Mouse (Mus musculus) hindbrain, embryonic 16.5 days (tissue): Measurements from ENCODE around the gene Cdk17. TPM values are rescaled to one million over a fixed set of nuclear protein-coding genes. Genes with fewer than 3 reads are reported as not detected.
"Not testable (repeated sequence)": the region's sequence is repeated elsewhere in the genome, so short reads cannot be mapped to it uniquely, and the experiment has no call there.

Experiments used
- ATAC-seq: fragments of 200-750 bp; cut with Nextera tagmentation; 2 replicates; pipeline ENCODE4 v1.8.0; 2017; ENCODE audit warnings: moderate TSS enrichment, moderate library complexity
- H3K27ac ChIP-seq: fragments of 300-500 bp; sonication (generic); 2 replicates; pipeline ENCODE4 v1.5.1; 2014; ENCODE audit warnings: low read depth, mild to moderate bottlenecking, control low read depth, low read length, moderate library complexity
- H3K27me3 ChIP-seq: fragments of 300-500 bp; sonication (generic); replicated peaks from 2 replicates; pipeline ENCODE4 v1.6.1; 2014; ENCODE audit warnings: low read length; ENCODE audit not compliant: control insufficient read depth, insufficient read depth
- H3K36me3 ChIP-seq: fragments of 300-500 bp; sonication (generic); 2 replicates; pipeline ENCODE4 v1.6.1; 2014; ENCODE audit warnings: mild to moderate bottlenecking, low read length, moderate library complexity, mixed read lengths; ENCODE audit not compliant: control insufficient read depth, insufficient read depth
- H3K4me1 ChIP-seq: fragments of 300-500 bp; sonication (generic); 2 replicates; pipeline ENCODE4 v1.6.1; 2014; ENCODE audit warnings: low read depth, low read length; ENCODE audit not compliant: control insufficient read depth, insufficient read depth
- H3K4me2 ChIP-seq: fragments of 300-500 bp; sonication (generic); 2 replicates; pipeline ENCODE4 v1.6.1; 2014; ENCODE audit warnings: mild to moderate bottlenecking, low read length, control low read depth, moderate library complexity
- H3K4me3 ChIP-seq: fragments of 300-500 bp; sonication (generic); 2 replicates; pipeline ENCODE4 v1.5.1; 2014; ENCODE audit warnings: mild to moderate bottlenecking, low read length, control low read depth, moderate library complexity
- H3K9ac ChIP-seq: fragments of 300-500 bp; sonication (generic); 2 replicates; pipeline ENCODE4 v1.6.1; 2014; ENCODE audit warnings: low read depth, mild to moderate bottlenecking, control low read depth, low read length, moderate library complexity
- H3K9me3 ChIP-seq: fragments of 300-500 bp; sonication (generic); 2 replicates; pipeline ENCODE4 v1.6.1; 2014; ENCODE audit warnings: mild to moderate bottlenecking, low read length, moderate library complexity; ENCODE audit not compliant: control insufficient read depth
- WGBS: fragments of 180-500 bp; shearing (Covaris S2); extraction: QIAGEN DNeasy Blood & Tissue Kit; methylation state at CpG from one replicate; pipeline ENCODE4 v1.1.7; 2014; 5-methylcytosine and 5-hydroxymethylcytosine counted together
- polyA plus RNA-seq: library from polyadenylated mRNA; unstranded; fragments of >200 nt; fragmentation: Nextera tagmentation; extraction: Ambion mirVana; gene quantifications from 2 replicates; pipeline ENCODE4 v1.2.1, GENCODE M21; 2015

Gene Cdk17
- polyA plus RNA-seq, 1 experiment from 2014 or later, result 31.6 TPM

GRCm38 (mm10) chr10:93147691-93148090 is 13.0 kb upstream of the Cdk17 start:
- Histone ChIP-seq H3K4me3 (no peak overlapping the region), H3K9me3 (no peaks in the 10 kb centered on the region), H3K4me2 (no peak overlapping the region), H3K27me3 (no peaks in the 10 kb centered on the region), H3K36me3 (no peaks in the 10 kb centered on the region), H3K9ac (no peak overlapping the region), H3K4me1 (no peaks in the 10 kb centered on the region; the same call in 1 of the 2 replicates), H3K27ac (no peak overlapping the region)
- 93% methylated on average over 6 of the region's 6 CpGs for WGBS
- ATAC-seq, result no peak

GRCm38 (mm10) chr10:93149597-93149996 is 11.1 kb upstream of the Cdk17 start:
- H3K27me3 ChIP-seq, result no peaks in the 10 kb centered on the region
- no peak overlapping the region for H3K4me3 ChIP-seq
- no peak overlapping the region for H3K4me2 ChIP-seq
- no peak for ATAC-seq
- no peak overlapping the region for H3K9ac ChIP-seq
- H3K36me3 ChIP-seq, result no peaks in the 10 kb centered on the region
- 71% methylated on average over 1 of the region's 2 CpGs for WGBS
- H3K27ac ChIP-seq, result no peak overlapping the region
- H3K9me3 ChIP-seq, result no peaks in the 10 kb centered on the region
- no peaks in the 10 kb centered on the region for H3K4me1 ChIP-seq

- H3K4me1 ChIP-seq, result no peaks in the 10 kb centered on the region
- H3K36me3 ChIP-seq, result no peaks in the 10 kb centered on the region
- no peaks in the 10 kb centered on the region for H3K9me3 ChIP-seq
- H3K9ac ChIP-seq, result no peak overlapping the region
- ATAC-seq, result no peak
- no peaks in the 10 kb centered on the region for H3K27me3 ChIP-seq
- H3K4me2 ChIP-seq, result no peak overlapping the region
- H3K27ac ChIP-seq, result no peak overlapping the region
- 80% methylated on average over 6 of the region's 6 CpGs for WGBS
- no peak overlapping the region for H3K4me3 ChIP-seq
Observed at GRCm38 (mm10) chr10:93151775-93152174, 8.9 kb upstream of the Cdk17 start.

GRCm38 (mm10) chr10:93152698-93153097 is 8.0 kb upstream of the Cdk17 start:
- H3K9ac ChIP-seq, result no peak overlapping the region
- no peaks in the 10 kb centered on the region for H3K4me1 ChIP-seq
- H3K4me3 ChIP-seq, result no peak overlapping the region
- H3K9me3 ChIP-seq, result no peaks in the 10 kb centered on the region
- H3K27ac ChIP-seq, result no peak overlapping the region
- ATAC-seq, result no peak
- H3K27me3 ChIP-seq, result no peaks in the 10 kb centered on the region
- WGBS, result 91% methylated on average over 5 of the region's 5 CpGs
- H3K4me2 ChIP-seq, result no peak overlapping the region
- no peaks in the 10 kb centered on the region for H3K36me3 ChIP-seq

- not testable (repeated sequence) for H3K9ac ChIP-seq, H3K27ac ChIP-seq, H3K27me3 ChIP-seq, H3K4me3 ChIP-seq, H3K36me3 ChIP-seq, H3K9me3 ChIP-seq, ATAC-seq, H3K4me2 ChIP-seq, H3K4me1 ChIP-seq
- 100% methylated on average over 2 of the region's 2 CpGs for WGBS
Observed at GRCm38 (mm10) chr10:93153404-93153803, 7.3 kb upstream of the Cdk17 start.

GRCm38 (mm10) chr10:93159651-93160496 is 801 bp upstream of the Cdk17 start:
- peak; percentile 82 for ATAC-seq
- peak overlapping the region; percentile 97 for H3K4me3 ChIP-seq
- H3K9me3 ChIP-seq, result no peaks in the 10 kb centered on the region
- no peak overlapping the region; the same call in 1 of the 2 replicates for H3K9ac ChIP-seq
- no peaks in the 10 kb centered on the region for H3K27me3 ChIP-seq
- peak overlapping the region; percentile 74 for H3K4me2 ChIP-seq
- 27% methylated on average over 17 of the region's 17 CpGs for WGBS
- peak overlapping the region; percentile 99 for H3K27ac ChIP-seq
- H3K4me1 ChIP-seq, result peaks cover 6% of the 10 kb centered on the region
- no peaks in the 10 kb centered on the region for H3K36me3 ChIP-seq

GRCm38 (mm10) chr10:93160497-93160806 is 223 bp upstream of the Cdk17 start:
- WGBS, result 0% methylated on average over 26 of the region's 26 CpGs
- Histone ChIP-seq H3K9ac (peak overlapping the region; percentile 99), H3K4me1 (peaks cover 6% of the 10 kb centered on the region), H3K9me3 (no peaks in the 10 kb centered on the region), H3K27ac (peak overlapping the region; percentile 99), H3K4me2 (peak overlapping the region; percentile 74), H3K27me3 (no peaks in the 10 kb centered on the region), H3K4me3 (peak overlapping the region; percentile 97), H3K36me3 (no peaks in the 10 kb centered on the region)
- peak; percentile 92 for ATAC-seq

- Histone ChIP-seq H3K4me1 (peaks cover 19% of the 10 kb centered on the region), H3K27me3 (no peaks in the 10 kb centered on the region), H3K27ac (peak overlapping the region; percentile 99), H3K4me2 (peak overlapping the region; percentile 74), H3K36me3 (no peaks in the 10 kb centered on the region), H3K9me3 (no peaks in the 10 kb centered on the region), H3K4me3 (peak overlapping the region; percentile 97), H3K9ac (peak overlapping the region; percentile 99)
- peak; percentile 62 for ATAC-seq
- WGBS, result 0% methylated on average over 33 of the region's 33 CpGs
Observed at GRCm38 (mm10) chr10:93161511-93162275, 1.0 kb downstream of the Cdk17 start.

- Histone ChIP-seq H3K4me1 (peaks cover 19% of the 10 kb centered on the region), H3K4me2 (peak overlapping the region; percentile 74), H3K36me3 (no peaks in the 10 kb centered on the region), H3K4me3 (peak overlapping the region; percentile 97), H3K9me3 (no peaks in the 10 kb centered on the region), H3K27me3 (no peaks in the 10 kb centered on the region), H3K27ac (peak overlapping the region; percentile 99), H3K9ac (peak overlapping the region; percentile 99)
- WGBS, result 4% methylated on average over 11 of the region's 11 CpGs
- no peak for ATAC-seq
Observed at GRCm38 (mm10) chr10:93162276-93162971, 1.7 kb downstream of the Cdk17 start.
